Mouse (Mus musculus) midbrain, embryonic 11.5 days (tissue): ENCODE measurements at regions not wholly inside any gene's neighbourhood (a gene's known extent, or its start where the extent isn't known, plus 50 kb on each side); places are given as distances from the start of the nearest gene placed in this dataset.

Experiments used
- ATAC-seq: fragments of 200-750 bp; cut with Nextera tagmentation; 2 replicates; pipeline ENCODE4 v1.8.0; 2017; ENCODE audit warnings: moderate TSS enrichment, moderate library complexity; ENCODE audit not compliant: low FRiP score
- DNase-seq: peaks from one replicate; pipeline ENCODE4 v3.0.0; 2015; ENCODE audit warnings: low spot score; ENCODE audit errors: missing footprints
- H3K27ac ChIP-seq: fragments of 300-500 bp; sonication (generic); 2 replicates; pipeline ENCODE4 v1.5.1; 2014; ENCODE audit warnings: low read depth, low read length
- H3K27me3 ChIP-seq: fragments of 300-500 bp; sonication (generic); 2 replicates; pipeline ENCODE4 v1.6.1; 2014; ENCODE audit warnings: mild to moderate bottlenecking, low read length, moderate library complexity, mixed read lengths; ENCODE audit not compliant: control insufficient read depth, insufficient read depth
- H3K36me3 ChIP-seq: fragments of 300-500 bp; sonication (generic); 2 replicates; pipeline ENCODE4 v1.6.1; 2014; ENCODE audit warnings: mild to moderate bottlenecking, low read length, moderate library complexity, mixed read lengths; ENCODE audit not compliant: control insufficient read depth, insufficient read depth
- H3K4me1 ChIP-seq: fragments of 300-500 bp; sonication (generic); 2 replicates; pipeline ENCODE4 v1.6.1; 2014; ENCODE audit warnings: low read length; ENCODE audit not compliant: control insufficient read depth, insufficient read depth
- H3K4me2 ChIP-seq: fragments of 300-500 bp; sonication (generic); 2 replicates; pipeline ENCODE4 v1.6.1; 2014; ENCODE audit warnings: mild to moderate bottlenecking, moderate library complexity
- H3K4me3 ChIP-seq: fragments of 300-500 bp; sonication (generic); 2 replicates; pipeline ENCODE4 v1.5.1; 2014; ENCODE audit warnings: low read depth, low read length
- H3K9ac ChIP-seq: fragments of 300-500 bp; sonication (generic); 2 replicates; pipeline ENCODE4 v1.6.1; 2014; ENCODE audit warnings: low read length
- H3K9me3 ChIP-seq: fragments of 300-500 bp; sonication (generic); 2 replicates; pipeline ENCODE4 v1.6.1; 2016; ENCODE audit warnings: low read length; ENCODE audit not compliant: control insufficient read depth
- WGBS: fragments of 180-500 bp; shearing (Covaris S2); extraction: QIAGEN DNeasy Blood & Tissue Kit; methylation state at CpG from one replicate; pipeline ENCODE4 v1.1.7; 2014; 5-methylcytosine and 5-hydroxymethylcytosine counted together

DNA sequence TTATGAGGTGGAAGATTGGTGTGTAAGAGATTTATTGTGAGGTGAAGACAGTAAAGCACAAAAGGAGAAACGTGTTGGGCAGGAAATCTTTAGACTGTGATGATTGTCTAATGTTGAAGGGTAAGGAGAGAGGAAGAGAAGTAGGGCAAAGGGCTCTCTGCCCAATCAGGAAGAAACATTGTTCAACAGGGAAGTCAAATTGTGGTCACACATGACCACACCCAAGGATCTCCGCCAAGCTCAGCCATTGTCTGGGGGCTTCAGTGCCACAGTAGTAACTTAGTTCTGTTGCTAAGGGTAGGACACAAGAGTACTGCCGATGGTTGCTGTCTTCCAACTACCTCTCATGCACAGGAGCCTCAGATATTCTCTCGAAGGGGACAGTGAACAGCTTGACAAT is 127.0 kb upstream of the Cdc42ep3 start:
- no peak for ATAC-seq
- no peaks in the 10 kb centered on the region for H3K36me3 ChIP-seq
- H3K4me1 ChIP-seq = no peaks in the 10 kb centered on the region
- no peak for DNase-seq
- no peaks in the 10 kb centered on the region for H3K9me3 ChIP-seq
- WGBS = 82% methylated on average over 4 of the region's 4 CpGs
- no peak overlapping the region for H3K4me2 ChIP-seq
- no peak overlapping the region for H3K9ac ChIP-seq
- no peak overlapping the region for H3K4me3 ChIP-seq
- no peak overlapping the region for H3K27ac ChIP-seq
- H3K27me3 ChIP-seq = no peaks in the 10 kb centered on the region

DNA sequence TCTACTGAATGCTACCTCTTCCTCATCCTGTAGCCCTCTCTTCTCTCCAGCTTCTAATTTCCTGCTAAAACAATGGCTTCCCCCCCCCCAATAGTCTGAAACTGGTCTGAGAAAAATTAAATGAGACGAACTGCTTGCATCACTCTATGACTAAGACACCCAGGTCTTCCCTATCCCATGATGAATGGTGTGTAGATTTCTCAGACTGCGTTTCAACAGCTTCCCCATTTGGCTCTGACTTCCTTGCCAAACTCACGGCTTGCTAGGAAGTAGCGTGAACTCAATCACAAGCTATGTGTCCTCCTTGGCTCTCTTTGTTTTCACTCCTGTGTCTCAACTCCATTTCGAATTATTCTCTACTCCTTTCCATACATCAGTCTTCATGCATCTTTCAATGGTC is 126.4 kb upstream of the Rmdn2 start:
- 90% methylated on average over 5 of the region's 5 CpGs for WGBS
- Histone ChIP-seq H3K36me3 (no peaks in the 10 kb centered on the region), H3K27me3 (no peaks in the 10 kb centered on the region), H3K4me1 (no peaks in the 10 kb centered on the region), H3K27ac (no peak overlapping the region), H3K9ac (no peak overlapping the region), H3K4me3 (no peak overlapping the region), H3K9me3 (no peaks in the 10 kb centered on the region), H3K4me2 (no peak overlapping the region)
- DNase-seq (no peak), ATAC-seq (no peak)

DNA sequence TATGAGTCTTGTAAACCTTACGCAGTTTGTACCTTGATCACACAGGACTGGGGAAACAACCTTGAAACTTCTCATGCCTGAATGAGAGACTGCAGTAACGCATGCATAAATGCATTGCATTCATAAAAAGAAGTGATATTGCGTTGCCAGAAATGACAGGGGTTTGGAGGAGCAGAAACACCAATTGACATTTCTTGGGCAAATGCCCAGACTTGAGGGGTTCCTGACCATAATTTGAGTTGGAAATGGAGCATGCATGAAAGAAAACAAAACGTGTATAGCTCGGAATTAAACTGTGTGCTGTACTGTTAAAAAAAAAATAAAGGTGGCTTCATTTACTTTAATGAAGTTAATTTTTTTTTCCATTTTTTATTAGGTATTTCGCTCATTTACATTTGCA is 122.4 kb upstream of the Rmdn2 start:
- Histone ChIP-seq H3K4me3 (no peak overlapping the region), H3K9me3 (no peaks in the 10 kb centered on the region), H3K9ac (no peak overlapping the region), H3K27me3 (no peaks in the 10 kb centered on the region), H3K36me3 (no peaks in the 10 kb centered on the region), H3K4me1 (no peaks in the 10 kb centered on the region), H3K4me2 (no peak overlapping the region), H3K27ac (no peak overlapping the region)
- ATAC-seq (no peak), DNase-seq (peak; percentile 4)
- WGBS = 90% methylated on average over 6 of the region's 6 CpGs

DNA sequence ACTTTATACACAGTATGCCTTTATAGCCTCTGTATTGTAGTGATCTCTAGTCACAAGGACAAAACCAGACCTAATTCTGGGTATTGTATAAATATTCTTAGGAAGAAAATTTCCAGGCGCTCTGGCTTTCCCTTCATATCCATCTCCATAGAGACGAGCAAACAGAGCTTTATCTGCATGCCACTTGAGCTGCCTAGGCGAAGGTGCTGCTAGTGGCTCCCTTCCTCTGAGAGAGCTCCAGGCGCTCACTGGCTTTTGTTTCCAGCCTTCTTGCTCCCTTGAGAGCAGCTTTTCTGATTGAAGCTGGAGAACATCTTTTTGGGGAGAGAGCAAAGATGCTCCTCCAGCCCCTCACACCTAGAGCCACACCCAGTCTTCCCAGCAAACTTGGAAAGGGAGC is 114.0 kb upstream of the Rmdn2 start:
- Histone ChIP-seq H3K27me3 (no peaks in the 10 kb centered on the region), H3K4me1 (no peaks in the 10 kb centered on the region), H3K27ac (no peak overlapping the region), H3K36me3 (no peaks in the 10 kb centered on the region), H3K9me3 (no peaks in the 10 kb centered on the region), H3K9ac (no peak overlapping the region), H3K4me2 (no peak overlapping the region), H3K4me3 (no peak overlapping the region)
- no peak for DNase-seq
- 81% methylated on average over 4 of the region's 4 CpGs for WGBS
- no peak for ATAC-seq

DNA sequence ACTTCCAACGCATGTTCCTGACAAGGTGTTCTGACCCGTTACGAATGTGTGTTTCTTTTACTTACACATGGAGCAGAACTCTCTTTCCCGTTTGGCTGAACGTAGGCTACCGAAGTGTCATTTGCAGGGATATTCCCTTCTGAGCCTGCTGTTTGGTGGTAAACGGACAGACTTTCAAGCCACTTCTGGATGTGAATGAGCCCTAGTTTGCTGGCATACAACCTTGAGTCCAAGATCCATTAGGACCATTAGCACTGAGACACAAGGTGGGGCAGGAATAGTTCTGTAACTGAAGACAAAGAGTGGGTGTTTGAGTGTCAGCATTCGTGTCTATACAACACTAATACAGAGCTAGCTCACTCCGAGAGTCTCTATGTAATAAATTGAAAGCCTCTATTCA is 113.3 kb upstream of the Rmdn2 start:
- no peaks in the 10 kb centered on the region for H3K36me3 ChIP-seq
- DNase-seq = peak; percentile 56
- H3K9me3 ChIP-seq = no peaks in the 10 kb centered on the region
- WGBS = 90% methylated on average over 9 of the region's 9 CpGs
- no peak overlapping the region for H3K4me3 ChIP-seq
- no peaks in the 10 kb centered on the region for H3K4me1 ChIP-seq
- H3K4me2 ChIP-seq = no peak overlapping the region
- H3K27ac ChIP-seq = no peak overlapping the region
- no peaks in the 10 kb centered on the region for H3K27me3 ChIP-seq
- H3K9ac ChIP-seq = no peak overlapping the region
- no peak for ATAC-seq

DNA sequence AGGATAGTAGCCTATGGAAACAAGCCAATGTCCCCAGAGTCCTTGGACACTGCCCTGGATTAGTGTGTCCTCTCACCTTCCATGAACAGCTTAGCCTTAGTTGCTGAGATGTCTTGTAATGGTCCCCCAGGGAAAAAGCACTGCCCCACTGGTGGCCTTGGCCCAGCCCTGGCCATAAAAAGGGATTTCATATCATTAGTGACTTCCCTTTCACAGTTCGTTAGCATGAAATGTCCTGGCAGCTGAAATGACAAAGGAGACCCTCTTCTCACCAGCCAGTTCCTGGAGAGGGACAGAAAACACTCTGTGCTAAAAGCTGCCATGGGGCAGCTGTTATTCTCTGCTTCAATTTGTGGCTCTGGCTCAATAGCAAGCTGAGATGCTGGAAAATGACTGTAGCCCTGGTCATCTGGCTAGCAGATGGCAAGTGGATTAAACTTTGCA is 110.6 kb upstream of the Rmdn2 start:
- WGBS = 67% methylated on average over 1 of the region's 1 CpGs
- H3K4me2 ChIP-seq = no peak overlapping the region
- H3K9ac ChIP-seq = no peak overlapping the region
- no peaks in the 10 kb centered on the region for H3K9me3 ChIP-seq
- no peak overlapping the region for H3K27ac ChIP-seq
- H3K27me3 ChIP-seq = no peaks in the 10 kb centered on the region
- no peaks in the 10 kb centered on the region for H3K36me3 ChIP-seq
- no peaks in the 10 kb centered on the region for H3K4me1 ChIP-seq
- 0 out of 2 replicates have a peak, but pooled peaks have one; percentile 24 for ATAC-seq
- no peak overlapping the region for H3K4me3 ChIP-seq
- DNase-seq = no peak

DNA sequence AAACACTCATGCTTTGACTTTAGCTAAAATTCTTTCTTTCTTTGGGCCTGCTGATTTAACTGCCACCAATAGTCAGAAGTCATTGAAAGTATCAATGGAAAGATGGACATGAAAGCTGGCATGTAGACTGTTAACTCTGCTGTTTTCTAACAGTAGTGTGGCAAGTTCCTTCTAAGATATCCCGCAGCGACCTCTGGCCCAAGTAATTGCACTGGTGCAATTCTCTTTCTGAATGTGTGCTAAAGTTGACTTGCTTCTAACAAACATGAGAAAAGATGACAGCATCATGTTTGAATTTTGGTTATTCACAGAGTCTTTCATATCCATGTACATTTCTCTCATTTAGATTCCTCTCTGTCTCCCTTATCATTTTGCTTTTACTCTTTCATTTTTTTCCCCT is 109.7 kb upstream of the Rmdn2 start:
- DNase-seq (no peak), ATAC-seq (no peak)
- Histone ChIP-seq H3K9me3 (no peaks in the 10 kb centered on the region), H3K9ac (no peak overlapping the region), H3K27me3 (no peaks in the 10 kb centered on the region), H3K4me3 (no peak overlapping the region), H3K27ac (no peak overlapping the region), H3K36me3 (no peaks in the 10 kb centered on the region), H3K4me2 (no peak overlapping the region), H3K4me1 (no peaks in the 10 kb centered on the region)
- WGBS = 94% methylated on average over 2 of the region's 2 CpGs

DNA sequence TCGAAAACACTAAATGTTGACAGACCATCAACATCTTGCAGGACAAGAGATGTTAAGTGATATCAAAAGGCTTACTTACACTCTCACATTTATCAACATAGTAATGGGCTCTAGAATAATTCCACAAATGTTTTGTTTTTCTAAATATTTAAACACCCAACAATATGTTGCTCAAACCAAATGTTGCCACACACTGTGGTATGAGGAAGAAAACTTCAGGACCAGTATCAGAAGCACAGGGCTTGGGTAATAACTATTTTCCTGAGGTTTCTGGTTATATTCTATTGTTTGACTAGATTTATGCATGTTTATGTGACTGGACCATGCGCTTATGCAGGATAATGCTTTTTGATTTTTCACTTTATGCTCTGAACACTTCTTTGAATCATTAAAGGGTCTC is 108.6 kb upstream of the Rmdn2 start:
- Histone ChIP-seq H3K4me2 (no peak overlapping the region), H3K9ac (no peak overlapping the region), H3K4me1 (no peaks in the 10 kb centered on the region), H3K36me3 (no peaks in the 10 kb centered on the region), H3K27ac (no peak overlapping the region), H3K27me3 (no peaks in the 10 kb centered on the region), H3K9me3 (no peaks in the 10 kb centered on the region), H3K4me3 (no peak overlapping the region)
- ATAC-seq (no peak), DNase-seq (no peak)
- 93% methylated on average over 2 of the region's 2 CpGs for WGBS

DNA sequence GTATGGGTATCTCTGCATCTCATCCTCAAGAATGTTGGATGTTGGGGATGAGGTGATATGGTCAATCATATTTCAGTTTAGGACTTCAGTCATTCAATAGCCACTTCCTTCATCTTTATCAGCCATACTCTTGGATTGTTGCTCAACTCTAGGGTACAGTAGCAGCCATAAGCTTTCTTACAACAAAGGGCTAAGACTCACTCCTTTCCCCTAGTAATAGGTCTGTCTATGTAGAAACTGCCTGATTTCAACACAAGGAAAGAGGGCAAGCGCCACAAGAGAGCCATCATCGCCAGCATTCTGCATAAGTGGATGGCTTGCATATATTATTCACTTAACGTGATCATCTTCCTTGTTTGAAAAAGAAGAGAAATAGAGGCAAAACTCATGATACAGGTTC is 107.5 kb upstream of the Rmdn2 start:
- Histone ChIP-seq H3K4me1 (no peaks in the 10 kb centered on the region), H3K4me2 (no peak overlapping the region), H3K36me3 (no peaks in the 10 kb centered on the region), H3K27ac (no peak overlapping the region), H3K9ac (no peak overlapping the region), H3K9me3 (no peaks in the 10 kb centered on the region), H3K4me3 (no peak overlapping the region), H3K27me3 (no peaks in the 10 kb centered on the region)
- no peak for ATAC-seq
- WGBS = 86% methylated on average over 3 of the region's 3 CpGs
- DNase-seq = no peak

DNA sequence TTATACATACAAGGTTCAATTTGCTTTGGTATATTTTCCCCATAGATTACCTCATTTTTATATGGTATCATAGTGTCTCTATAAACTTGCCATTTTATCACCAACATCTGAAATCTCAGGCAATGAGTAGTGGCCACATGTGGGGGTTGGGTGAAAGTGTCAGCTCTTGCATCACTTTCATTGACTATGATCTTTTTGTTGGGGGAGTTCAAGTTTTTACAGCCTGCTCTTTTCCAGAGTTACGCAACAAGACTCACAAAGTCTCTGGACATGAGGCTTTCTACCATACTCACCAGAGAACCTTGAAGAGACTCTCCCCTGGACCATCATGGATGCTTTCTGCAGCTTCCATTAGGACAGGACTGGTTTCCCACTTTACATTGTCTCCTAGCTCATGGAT is 106.1 kb upstream of the Rmdn2 start:
- WGBS = 100% methylated on average over 1 of the region's 1 CpGs

More for the DNA sequence above, 106.1 kb upstream of the Rmdn2 start:
- DNase-seq = no peak
- H3K4me3 ChIP-seq = no peak overlapping the region
- no peaks in the 10 kb centered on the region for H3K9me3 ChIP-seq
- H3K4me1 ChIP-seq = no peaks in the 10 kb centered on the region
- H3K4me2 ChIP-seq = no peak overlapping the region
- H3K27me3 ChIP-seq = no peaks in the 10 kb centered on the region
- no peaks in the 10 kb centered on the region for H3K36me3 ChIP-seq
- ATAC-seq = no peak
- H3K27ac ChIP-seq = no peak overlapping the region
- no peak overlapping the region for H3K9ac ChIP-seq
